Mouse (Mus musculus): ENCODE results near the gene Evx1. TPM values are rescaled to one million over a fixed set of nuclear protein-coding genes. Genes with fewer than 3 reads are reported as not detected.

The Evx1 gene
- polyA plus RNA-seq, 1 experiment from 2014 or later: 5.2 TPM

DNA sequence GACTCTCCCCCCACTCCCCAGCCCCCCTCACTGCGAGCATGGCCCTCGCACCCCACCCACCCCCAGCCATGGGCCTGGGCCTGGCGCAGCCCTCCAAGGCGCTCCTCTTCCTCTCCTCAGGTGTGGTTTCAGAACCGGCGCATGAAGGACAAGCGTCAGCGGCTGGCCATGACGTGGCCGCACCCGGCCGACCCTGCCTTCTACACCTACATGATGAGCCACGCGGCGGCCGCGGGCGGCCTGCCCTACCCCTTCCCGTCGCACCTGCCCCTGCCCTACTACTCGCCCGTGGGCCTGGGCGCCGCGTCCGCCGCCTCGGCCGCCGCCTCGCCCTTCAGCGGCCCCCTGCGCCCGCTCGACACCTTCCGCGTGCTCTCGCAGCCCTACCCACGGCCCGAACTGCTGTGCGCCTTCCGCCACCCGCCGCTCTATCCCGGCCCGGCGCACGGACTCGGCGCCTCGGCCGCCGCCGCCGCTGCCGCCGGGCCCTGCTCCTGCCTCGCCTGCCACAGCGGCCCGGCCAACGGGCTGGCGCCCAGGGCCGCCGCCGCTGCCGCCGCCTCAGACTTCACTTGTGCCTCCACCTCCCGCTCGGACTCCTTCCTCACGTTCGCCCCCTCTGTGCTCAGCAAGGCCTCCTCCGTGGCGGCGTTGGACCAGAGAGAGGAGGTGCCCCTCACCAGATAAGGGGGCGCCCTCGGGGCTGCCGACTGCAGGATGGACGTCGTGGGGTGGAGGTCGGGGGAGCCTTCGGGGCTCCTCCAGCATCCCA, 3.3 kb downstream of the Evx1 start:
- ATAC-seq (ENCODE audit: low FRiP score) (no peak), DNase-seq (ENCODE audit: low spot score) (no peak)
- Histone ChIP-seq H3K36me3 (ENCODE audit: control insufficient read depth, insufficient read depth, low read length) (no peaks in the 10 kb centered on the region), H3K4me2 (replicated peaks; ENCODE audit: low read depth, low read length) (peak overlapping the region; percentile 39), H3K9me3 (ENCODE audit: control insufficient read depth, low read length) (no peaks in the 10 kb centered on the region), H3K27me3 (ENCODE audit: control insufficient read depth, insufficient read depth, low read length) (peaks cover 94% of the 10 kb centered on the region), H3K9ac (ENCODE audit: low read depth, low read length) (peak overlapping the region; percentile 15; the same call in 1 of the 2 replicates), H3K4me1 (replicated peaks; ENCODE audit: control insufficient read depth, insufficient read depth, low read length) (peaks cover 3% of the 10 kb centered on the region; the same call in 1 of the 2 replicates), H3K27ac (ENCODE audit: low read depth, low read length) (peak overlapping the region; percentile 56), H3K4me3 (ENCODE audit: low read depth, low read length) (peak overlapping the region; percentile 28)
- WGBS: under 1% methylated on average over 48 of the region's 81 CpGs

DNA sequence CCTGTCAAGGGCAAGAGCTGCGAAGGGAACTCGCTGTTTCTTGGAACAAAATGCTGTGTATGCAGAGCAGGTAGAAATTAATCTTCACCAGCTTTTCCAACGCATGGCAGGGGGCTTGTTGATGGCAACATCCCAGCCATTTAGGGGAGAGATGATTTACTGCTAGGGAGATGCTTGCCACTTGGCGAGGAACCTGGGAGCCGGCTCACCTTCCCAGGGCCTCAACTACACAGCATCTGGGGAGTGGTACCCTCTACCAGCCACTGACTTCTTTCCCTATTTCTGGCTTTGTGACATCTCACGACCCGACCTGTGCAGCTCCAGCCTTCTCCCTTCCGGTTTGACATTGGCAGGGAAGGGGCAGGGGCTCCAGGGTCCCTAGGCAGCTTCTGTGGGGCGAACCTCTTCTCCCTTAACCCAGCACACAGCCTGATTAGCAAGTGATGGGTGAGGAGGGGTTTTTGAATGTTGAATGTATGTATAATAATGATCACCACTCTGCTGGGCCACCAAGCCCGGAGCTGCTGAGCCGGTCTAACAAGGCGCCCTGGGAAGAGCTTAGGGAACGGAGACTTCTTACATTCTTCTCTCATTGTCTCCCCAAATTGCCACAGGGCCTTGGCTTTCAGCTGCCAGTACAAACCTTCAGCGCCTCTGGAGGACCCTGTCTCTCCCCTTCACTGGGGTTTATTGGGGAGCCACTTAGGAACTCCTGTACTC, 4.3 kb downstream of the Evx1 start:
- no peak overlapping the region for H3K9ac ChIP-seq (ENCODE audit: low read depth, low read length)

DNA sequence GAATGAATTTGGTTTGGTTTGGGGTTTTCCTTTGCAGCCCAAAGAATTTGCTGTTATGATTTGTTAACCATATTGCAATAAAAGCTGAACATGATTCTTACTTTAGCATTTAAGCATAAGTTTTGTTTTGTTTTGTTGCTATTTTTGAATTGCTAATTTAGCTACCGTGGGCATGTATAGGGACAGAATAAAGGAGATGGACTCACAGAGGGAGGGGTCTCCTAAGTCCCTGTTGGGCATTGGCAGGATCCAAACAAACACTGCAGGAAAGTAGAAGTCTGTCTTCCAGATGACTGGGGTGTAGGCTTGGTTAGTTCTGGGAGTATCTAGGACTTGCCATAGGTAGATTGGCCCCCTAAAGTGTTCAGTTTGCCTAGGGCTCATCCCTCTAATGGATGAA, 5.0 kb downstream of the Evx1 start:
- H3K36me3 ChIP-seq (ENCODE audit: control insufficient read depth, insufficient read depth, low read length): no peaks in the 10 kb centered on the region
- H3K9me3 ChIP-seq (ENCODE audit: control insufficient read depth, low read length): no peaks in the 10 kb centered on the region
- peaks cover 3% of the 10 kb centered on the region; the same call in 1 of the 2 replicates for H3K4me1 ChIP-seq (replicated peaks; ENCODE audit: control insufficient read depth, insufficient read depth, low read length)
- no peak for DNase-seq (ENCODE audit: low spot score)
- H3K4me2 ChIP-seq (replicated peaks; ENCODE audit: low read depth, low read length): no peak overlapping the region
- peaks cover 93% of the 10 kb centered on the region for H3K27me3 ChIP-seq (ENCODE audit: control insufficient read depth, insufficient read depth, low read length)
- 15% methylated on average over 1 of the region's 1 CpGs for whole genome bisulfite sequencing
- no peak overlapping the region for H3K27ac ChIP-seq (ENCODE audit: low read depth, low read length)
- H3K4me3 ChIP-seq (ENCODE audit: low read depth, low read length): no peak overlapping the region
- ATAC-seq (ENCODE audit: low FRiP score): no peak
- no peak overlapping the region for H3K9ac ChIP-seq (ENCODE audit: low read depth, low read length)

More for the DNA sequence above, 4.3 kb downstream of the Evx1 start:
- no peak for ATAC-seq (ENCODE audit: low FRiP score)
- peak overlapping the region; percentile 39; the same call in 1 of the 2 replicates for H3K4me2 ChIP-seq (replicated peaks; ENCODE audit: low read depth, low read length)
- WGBS: 3% methylated on average over 14 of the region's 14 CpGs
- peaks cover 94% of the 10 kb centered on the region for H3K27me3 ChIP-seq (ENCODE audit: control insufficient read depth, insufficient read depth, low read length)
- peak overlapping the region; percentile 56 for H3K27ac ChIP-seq (ENCODE audit: low read depth, low read length)
- H3K4me3 ChIP-seq (ENCODE audit: low read depth, low read length): 0 out of 2 replicates have a peak overlapping the region, but pooled peaks have one; percentile 2
- peak; percentile 54 for DNase-seq (ENCODE audit: low spot score)
- H3K36me3 ChIP-seq (ENCODE audit: control insufficient read depth, insufficient read depth, low read length): no peaks in the 10 kb centered on the region
- peaks cover 3% of the 10 kb centered on the region; the same call in 1 of the 2 replicates for H3K4me1 ChIP-seq (replicated peaks; ENCODE audit: control insufficient read depth, insufficient read depth, low read length)
- no peaks in the 10 kb centered on the region for H3K9me3 ChIP-seq (ENCODE audit: control insufficient read depth, low read length)

DNA sequence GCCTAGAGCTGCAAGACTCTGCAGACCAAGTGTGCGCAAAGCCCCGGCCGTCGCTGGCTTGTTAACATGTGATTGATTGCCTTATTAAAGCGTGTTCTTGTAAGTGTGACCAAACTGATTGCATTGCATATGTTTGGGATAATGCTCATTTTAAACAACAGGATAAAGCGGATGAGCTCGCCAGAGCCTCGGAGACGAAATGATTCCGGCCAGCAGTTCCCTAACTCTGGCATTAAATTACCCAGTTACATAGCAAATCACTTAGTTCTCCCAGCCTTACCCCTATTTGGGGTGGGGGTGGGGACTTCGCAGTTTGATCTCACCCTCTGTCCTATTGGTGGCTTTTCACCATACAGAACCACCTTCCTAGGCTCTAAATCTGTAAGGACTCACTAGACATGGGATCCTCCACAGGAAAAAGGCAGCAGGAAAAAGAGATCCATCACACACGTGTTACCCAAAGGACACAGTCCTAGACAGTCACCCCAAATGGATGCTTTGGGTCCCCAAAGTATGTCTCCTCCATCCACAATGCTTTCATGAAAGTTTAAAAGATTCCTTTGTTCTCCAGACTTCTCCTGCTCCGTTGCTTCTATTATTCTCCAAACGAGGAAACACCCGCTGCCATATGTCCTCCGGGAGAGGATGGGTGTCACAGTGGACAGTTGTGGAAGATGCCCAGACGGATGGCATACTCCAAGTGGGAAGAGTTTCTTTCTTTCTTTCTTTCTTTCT, 6.8 kb downstream of the Evx1 start:
- under 1% methylated on average over 17 of the region's 17 CpGs for WGBS
- no peaks in the 10 kb centered on the region for H3K9me3 ChIP-seq (ENCODE audit: control insufficient read depth, low read length)
- no peak overlapping the region for H3K27ac ChIP-seq (ENCODE audit: low read depth, low read length)
- ATAC-seq (ENCODE audit: low FRiP score) (peak; percentile 38; the same call in 1 of the 2 replicates), DNase-seq (ENCODE audit: low spot score) (peak; percentile 70)
- H3K36me3 ChIP-seq (ENCODE audit: control insufficient read depth, insufficient read depth, low read length): no peaks in the 10 kb centered on the region
- peaks cover 3% of the 10 kb centered on the region; the same call in 1 of the 2 replicates for H3K4me1 ChIP-seq (replicated peaks; ENCODE audit: control insufficient read depth, insufficient read depth, low read length)
- H3K27me3 ChIP-seq (ENCODE audit: control insufficient read depth, insufficient read depth, low read length): peaks cover 89% of the 10 kb centered on the region
- no peak overlapping the region for H3K9ac ChIP-seq (ENCODE audit: low read depth, low read length)
- no peak overlapping the region for H3K4me3 ChIP-seq (ENCODE audit: low read depth, low read length)
- no peak overlapping the region for H3K4me2 ChIP-seq (replicated peaks; ENCODE audit: low read depth, low read length)

DNA sequence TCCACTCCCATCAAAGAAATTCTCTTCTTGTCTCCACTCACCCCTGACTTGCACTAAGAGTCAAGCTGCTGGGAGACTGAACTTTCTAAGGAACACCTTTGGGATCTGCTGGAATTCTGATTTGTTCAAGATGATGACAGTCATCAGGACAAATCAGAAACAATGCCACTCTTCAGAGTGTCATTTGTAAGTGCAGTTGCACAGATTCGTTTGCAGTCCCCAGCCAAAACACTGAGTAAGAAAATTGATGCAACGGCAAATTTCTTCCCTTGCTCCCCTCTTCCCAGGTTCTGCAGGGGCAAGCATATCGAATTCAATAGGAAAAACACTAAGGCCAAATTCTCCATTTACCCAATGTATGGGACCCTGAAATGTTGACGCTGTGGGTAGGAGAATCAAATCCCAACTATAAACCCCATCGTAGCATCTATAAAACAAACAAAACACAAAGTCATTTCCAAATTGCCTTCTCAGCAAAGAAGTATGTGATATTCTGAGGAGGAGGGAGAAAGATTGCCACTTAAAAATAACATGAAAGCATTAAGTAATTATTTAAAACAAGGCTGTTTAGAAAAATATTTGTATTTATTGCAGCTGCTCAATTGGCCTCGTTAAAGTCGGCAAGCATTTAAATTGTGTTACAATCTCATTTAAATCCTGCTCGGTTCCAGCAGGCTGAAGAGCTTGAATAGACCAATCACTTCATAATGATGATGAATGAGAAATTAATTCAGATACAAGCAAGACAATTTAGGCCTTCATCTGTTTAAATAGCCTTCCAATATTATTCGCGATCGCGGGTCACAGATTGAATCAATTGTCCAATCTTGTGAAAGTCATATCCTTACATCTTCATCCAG, 7.9 kb downstream of the Evx1 start:
- H3K4me1 ChIP-seq (replicated peaks; ENCODE audit: control insufficient read depth, insufficient read depth, low read length): peaks cover 3% of the 10 kb centered on the region; the same call in 1 of the 2 replicates
- no peak overlapping the region for H3K4me3 ChIP-seq (ENCODE audit: low read depth, low read length)
- peak; percentile 67 for DNase-seq (ENCODE audit: low spot score)
- no peak for ATAC-seq (ENCODE audit: low FRiP score)
- no peak overlapping the region for H3K27ac ChIP-seq (ENCODE audit: low read depth, low read length)
- H3K9ac ChIP-seq (ENCODE audit: low read depth, low read length): no peak overlapping the region
- H3K27me3 ChIP-seq (ENCODE audit: control insufficient read depth, insufficient read depth, low read length): peaks cover 84% of the 10 kb centered on the region
- no peak overlapping the region for H3K4me2 ChIP-seq (replicated peaks; ENCODE audit: low read depth, low read length)
- no peaks in the 10 kb centered on the region for H3K36me3 ChIP-seq (ENCODE audit: control insufficient read depth, insufficient read depth, low read length)
- no peaks in the 10 kb centered on the region for H3K9me3 ChIP-seq (ENCODE audit: control insufficient read depth, low read length)
- 5% methylated on average over 12 of the region's 12 CpGs for WGBS

DNA sequence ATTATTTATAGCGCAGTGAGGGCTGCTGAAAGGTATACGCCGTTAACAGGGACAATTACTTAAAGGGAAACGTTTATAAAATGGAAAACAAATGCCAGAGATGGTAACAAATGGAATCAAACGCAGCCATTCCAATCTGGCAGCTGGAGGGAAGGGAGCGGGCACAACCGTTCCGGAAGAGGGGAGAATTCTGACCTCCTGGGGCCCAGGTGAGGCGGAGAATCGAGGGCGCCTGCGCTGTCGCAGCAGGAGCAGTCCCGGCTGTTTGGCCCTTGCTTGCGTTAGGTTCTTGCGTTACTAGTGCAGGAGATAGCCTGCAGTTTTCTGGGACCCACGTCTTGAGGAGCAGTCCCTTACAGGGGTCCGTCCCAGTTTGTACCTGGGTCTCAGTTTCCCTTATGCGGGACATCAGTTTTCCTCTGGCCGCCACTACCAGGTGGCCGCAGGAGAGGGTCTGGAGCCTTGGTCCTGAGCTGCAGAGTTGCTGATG, 8.6 kb downstream of the Evx1 start:
- Histone ChIP-seq H3K4me3 (ENCODE audit: low read depth, low read length) (no peak overlapping the region), H3K9me3 (ENCODE audit: control insufficient read depth, low read length) (no peaks in the 10 kb centered on the region), H3K36me3 (ENCODE audit: control insufficient read depth, insufficient read depth, low read length) (no peaks in the 10 kb centered on the region), H3K4me1 (replicated peaks; ENCODE audit: control insufficient read depth, insufficient read depth, low read length) (no peaks in the 10 kb centered on the region), H3K9ac (ENCODE audit: low read depth, low read length) (no peak overlapping the region), H3K27ac (ENCODE audit: low read depth, low read length) (peak overlapping the region; percentile 32), H3K27me3 (ENCODE audit: control insufficient read depth, insufficient read depth, low read length) (peaks cover 83% of the 10 kb centered on the region), H3K4me2 (replicated peaks; ENCODE audit: low read depth, low read length) (peak overlapping the region; percentile 9; the same call in 1 of the 2 replicates)
- DNase-seq (ENCODE audit: low spot score) (peak; percentile 62), ATAC-seq (ENCODE audit: low FRiP score) (no peak)
- WGBS: 1% methylated on average over 21 of the region's 21 CpGs

DNA sequence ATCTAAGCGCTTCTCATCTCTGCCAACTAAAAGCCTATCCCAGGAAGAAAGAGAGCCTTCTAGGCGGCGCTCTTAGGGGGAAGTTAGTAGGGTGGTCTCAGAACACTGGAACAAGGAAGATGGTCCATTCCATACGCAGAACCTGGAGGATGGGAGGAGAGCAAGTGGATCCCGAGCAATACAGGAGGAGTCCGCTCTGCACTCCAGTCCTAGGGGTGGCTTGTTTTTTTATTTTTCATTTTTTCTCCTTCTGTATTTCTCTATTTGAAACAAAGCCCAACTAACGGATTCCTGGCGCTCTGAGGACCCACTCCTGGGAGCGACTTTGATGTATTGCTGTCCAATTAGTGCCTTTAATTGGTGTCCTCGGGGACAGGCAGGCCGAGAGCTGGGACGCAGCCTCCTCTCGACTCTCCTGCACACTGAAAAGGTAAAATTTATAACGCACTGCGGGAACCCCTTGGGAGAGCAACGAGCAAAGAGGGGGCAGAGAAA, 9.5 kb downstream of the Evx1 start:
- Histone ChIP-seq H3K9me3 (ENCODE audit: control insufficient read depth, low read length) (no peaks in the 10 kb centered on the region), H3K4me3 (ENCODE audit: low read depth, low read length) (no peak overlapping the region), H3K27me3 (ENCODE audit: control insufficient read depth, insufficient read depth, low read length) (peaks cover 74% of the 10 kb centered on the region), H3K4me1 (replicated peaks; ENCODE audit: control insufficient read depth, insufficient read depth, low read length) (no peaks in the 10 kb centered on the region), H3K27ac (ENCODE audit: low read depth, low read length) (peak overlapping the region; percentile 32; the same call in 1 of the 2 replicates), H3K4me2 (replicated peaks; ENCODE audit: low read depth, low read length) (no peak overlapping the region), H3K36me3 (ENCODE audit: control insufficient read depth, insufficient read depth, low read length) (no peaks in the 10 kb centered on the region), H3K9ac (ENCODE audit: low read depth, low read length) (no peak overlapping the region)
- ATAC-seq (ENCODE audit: low FRiP score) (no peak), DNase-seq (ENCODE audit: low spot score) (peak; percentile 60)
- under 1% methylated on average over 16 of the region's 16 CpGs for WGBS
